Mouse (Mus musculus) CH12.LX (cell line): ENCODE results near the gene Rpp38.

ENCODE experiments used
- CTCF ChIP-seq, 2 experiments: IDR thresholded peaks in 1 of 2; conservative IDR thresholded peaks in 1 of 2; 2 replicates each; pipeline ENCODE4 v1.5.1; 2011 to 2012; ENCODE audit warnings: low read depth in 2 of 2, low read length in 2 of 2, improper control_type of control experiment in 1 of 2, inconsistent platforms in 1 of 2, mild to moderate bottlenecking in 1 of 2, moderate library complexity in 1 of 2
- E2F4 ChIP-seq: IDR thresholded peaks from 2 replicates; pipeline ENCODE4 v1.6.1; 2011; ENCODE audit warnings: low read depth, low read length, improper control_type of control experiment; ENCODE audit not compliant: insufficient replicate concordance
- EP300 ChIP-seq: IDR thresholded peaks from 2 replicates; pipeline ENCODE4 v1.6.1; 2011; ENCODE audit warnings: low read length, improper control_type of control experiment
- GABPA ChIP-seq: IDR thresholded peaks from 2 replicates; pipeline ENCODE4 v1.6.1; 2012; ENCODE audit warnings: low read depth, low read length, improper control_type of control experiment, inconsistent platforms; ENCODE audit not compliant: insufficient replicate concordance
- HCFC1 ChIP-seq: IDR thresholded peaks from 2 replicates; pipeline ENCODE4 v1.6.1; 2012; ENCODE audit warnings: low read depth, mild to moderate bottlenecking, inconsistent platforms, low read length, improper control_type of control experiment
- JUN ChIP-seq: IDR thresholded peaks from 2 replicates; pipeline ENCODE4 v1.6.1; 2011; ENCODE audit warnings: low read depth, mild to moderate bottlenecking, low read length, improper control_type of control experiment, moderate library complexity; ENCODE audit not compliant: insufficient read depth
- MAZ ChIP-seq: IDR thresholded peaks from 2 replicates; pipeline ENCODE4 v1.6.1; 2012; ENCODE audit warnings: low read depth, mild to moderate bottlenecking, inconsistent platforms, low read length, improper control_type of control experiment, moderate library complexity
- MEF2A ChIP-seq: IDR thresholded peaks from 2 replicates; pipeline ENCODE4 v1.6.1; 2014; ENCODE audit warnings: low read depth, mild to moderate bottlenecking, inconsistent platforms, low read length, improper control_type of control experiment, borderline replicate concordance
- MXI1 ChIP-seq: IDR thresholded peaks from 2 replicates; pipeline ENCODE4 v1.6.1; 2011; ENCODE audit warnings: mild to moderate bottlenecking, low read depth, low read length, improper control_type of control experiment
- POLR2A ChIP-seq: IDR thresholded peaks from 2 replicates; pipeline ENCODE4 v1.6.1; 2011; ENCODE audit warnings: low read depth, mild to moderate bottlenecking, improper control_type of control experiment, low read length
- USF1 ChIP-seq: IDR thresholded peaks from 2 replicates; pipeline ENCODE4 v1.6.1; 2014; ENCODE audit warnings: low read depth, mild to moderate bottlenecking, inconsistent platforms, low read length, improper control_type of control experiment
- ZC3H11A ChIP-seq: IDR thresholded peaks from 2 replicates; pipeline ENCODE4 v1.6.1; 2012; ENCODE audit warnings: low read depth, mild to moderate bottlenecking, inconsistent platforms, low read length, improper control_type of control experiment
- ZKSCAN1 ChIP-seq: IDR thresholded peaks from 2 replicates; pipeline ENCODE4 v1.6.1; 2012; ENCODE audit warnings: low read depth, inconsistent platforms, low read length, improper control_type of control experiment, borderline replicate concordance
- ZNF384 ChIP-seq: IDR thresholded peaks from 2 replicates; pipeline ENCODE4 v1.6.1; 2012; ENCODE audit warnings: low read depth, low read length, improper control_type of control experiment, inconsistent platforms

GRCm38 (mm10) chr2:3332056-3332455 is 387 bp downstream of the Rpp38 start:
- TF ChIP-seq CTCF (conservative IDR thresholded peaks at IDR 0.05 in 1 of 2, IDR thresholded peaks at IDR 0.05 in 1 of 2; ENCODE audit: low read depth in 2 of 2, low read length in 2 of 2) (no peak), MXI1 (no peak), GABPA (no peak), POLR2A (no peak), HCFC1 (no peak), USF1 (no peak), MEF2A (no peak), JUN (no peak), ZC3H11A (no peak), MAZ (no peak), ZKSCAN1 (no peak), ZNF384 (no peak), E2F4 (no peak), EP300 (no peak)
